Mouse (Mus musculus) gastrocnemius, postnatal 10 days (tissue): ENCODE measurements around the gene Lsamp. TPM values are rescaled to one million over a fixed set of nuclear protein-coding genes. Genes with fewer than 3 reads are reported as not detected.

Experiments used
- DNase-seq: peaks from one replicate; pipeline ENCODE4 v3.0.0; 2021; ENCODE audit warnings: mixed read lengths
- total RNA-seq, 2 experiments: library from RNA; stranded (reverse); gene quantifications; 2 replicates each; pipeline ENCODE4 v1.2.3; 2021

The Lsamp gene
- total RNA-seq, 2 experiments from 2014 or later: 1.6 to 2.6 TPM

DNA sequence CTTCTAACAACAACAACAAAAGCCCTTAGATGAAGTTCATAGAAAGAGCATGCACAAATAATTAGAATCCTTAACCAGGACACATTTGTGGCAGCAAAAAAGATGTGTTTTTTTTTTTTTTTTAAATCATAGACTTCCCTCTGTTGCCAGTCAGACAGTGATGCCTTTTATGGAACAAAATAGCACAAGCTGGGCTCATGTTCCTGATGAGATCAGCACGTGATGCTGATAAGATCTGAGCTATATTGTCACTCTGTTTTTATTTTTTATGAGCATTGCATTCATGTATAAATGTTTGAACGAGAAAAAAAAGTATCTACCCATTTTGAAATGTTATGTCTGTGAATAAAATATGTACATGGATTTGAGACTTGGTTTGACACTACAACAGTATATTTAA is 2118.0 kb downstream of the Lsamp start:
- no peak for DNase-seq

DNA sequence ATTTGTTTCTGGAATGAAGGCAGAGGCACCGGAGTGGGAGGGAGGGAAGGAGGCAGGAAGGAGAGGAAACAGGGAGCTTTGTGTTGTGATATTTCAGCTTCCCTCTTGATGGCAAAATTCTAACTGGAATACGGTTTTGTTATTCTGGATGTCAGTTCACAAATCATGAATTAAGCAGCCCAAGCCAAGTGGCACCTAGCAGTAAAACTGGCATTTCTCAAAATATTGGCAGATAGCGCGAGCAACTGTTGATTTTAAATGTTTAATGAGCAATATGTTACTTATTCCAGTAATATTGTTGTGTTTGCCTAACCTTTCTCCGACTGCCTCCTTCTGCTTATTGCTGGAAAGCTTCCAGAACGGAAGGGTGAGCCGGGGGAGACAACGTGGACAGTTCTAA is 2118.5 kb downstream of the Lsamp start:
- no peak for DNase-seq

DNA sequence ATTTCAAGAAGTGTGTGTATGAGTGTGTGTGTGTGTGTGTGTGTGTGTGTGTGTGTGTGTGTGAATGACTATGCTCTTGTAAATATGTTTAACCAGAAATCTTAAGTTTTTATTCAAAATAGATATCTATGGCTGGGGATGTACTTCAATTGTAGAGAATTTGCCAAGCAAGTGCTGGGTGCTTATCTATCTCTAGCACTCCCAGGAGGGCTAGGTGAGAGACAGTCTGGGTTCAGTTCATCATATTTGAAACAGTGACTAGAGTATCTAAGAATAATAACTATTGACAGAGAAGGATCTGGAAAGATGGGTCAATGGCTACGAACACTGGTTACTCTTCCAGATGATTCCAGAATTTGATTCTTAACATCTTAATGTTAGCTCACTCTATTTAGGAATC is 2128.1 kb downstream of the Lsamp start:
- no peak for DNase-seq

GRCm38 (mm10) chr16:42113246-42113645 is 2129.1 kb downstream of the Lsamp start:
- no peak for DNase-seq

DNA sequence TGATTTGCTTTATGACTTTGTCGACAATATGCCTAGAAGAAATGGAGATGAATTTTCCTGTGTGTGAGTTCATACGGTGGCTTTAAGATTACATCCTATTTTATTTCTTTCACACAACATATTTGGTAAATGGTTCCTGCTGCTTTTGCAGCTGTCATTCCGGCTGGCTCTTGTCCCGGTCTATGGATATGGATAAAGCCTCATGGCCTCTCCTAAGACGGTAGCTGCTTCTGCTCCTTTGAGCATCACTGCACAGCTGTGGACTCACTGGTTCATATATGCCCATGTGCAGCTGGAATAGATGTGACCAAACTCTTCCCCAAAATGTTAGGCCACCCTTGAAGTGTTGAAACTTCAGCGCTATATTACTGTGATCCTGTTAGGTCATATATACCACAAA is 2137.6 kb downstream of the Lsamp start:
- DNase-seq: no peak

DNA sequence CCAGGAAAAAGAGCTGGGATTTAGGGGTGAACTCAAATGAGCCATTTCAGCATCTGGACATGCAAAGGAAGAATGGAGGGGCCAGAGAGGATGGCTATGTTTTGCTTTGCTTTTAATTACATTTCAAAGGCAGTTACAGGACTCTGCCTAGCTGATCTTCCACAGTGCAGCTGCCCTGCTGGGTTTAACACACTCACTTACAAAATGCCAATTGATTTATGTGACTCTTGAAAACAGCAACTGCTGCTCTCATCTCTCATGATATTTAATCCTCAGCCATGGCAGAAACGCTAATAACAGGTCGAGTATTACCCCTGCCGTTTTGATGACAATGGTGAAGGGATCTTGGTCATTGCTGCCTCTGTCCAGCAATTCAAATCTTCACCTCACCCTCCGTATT is 2139.7 kb downstream of the Lsamp start:
- DNase-seq: no peak

GRCm38 (mm10) chr16:42126061-42126460 is 2141.9 kb downstream of the Lsamp start:
- no peak for DNase-seq

GRCm38 (mm10) chr16:42147164-42147563 is 2163.0 kb downstream of the Lsamp start:
- no peak for DNase-seq

DNA sequence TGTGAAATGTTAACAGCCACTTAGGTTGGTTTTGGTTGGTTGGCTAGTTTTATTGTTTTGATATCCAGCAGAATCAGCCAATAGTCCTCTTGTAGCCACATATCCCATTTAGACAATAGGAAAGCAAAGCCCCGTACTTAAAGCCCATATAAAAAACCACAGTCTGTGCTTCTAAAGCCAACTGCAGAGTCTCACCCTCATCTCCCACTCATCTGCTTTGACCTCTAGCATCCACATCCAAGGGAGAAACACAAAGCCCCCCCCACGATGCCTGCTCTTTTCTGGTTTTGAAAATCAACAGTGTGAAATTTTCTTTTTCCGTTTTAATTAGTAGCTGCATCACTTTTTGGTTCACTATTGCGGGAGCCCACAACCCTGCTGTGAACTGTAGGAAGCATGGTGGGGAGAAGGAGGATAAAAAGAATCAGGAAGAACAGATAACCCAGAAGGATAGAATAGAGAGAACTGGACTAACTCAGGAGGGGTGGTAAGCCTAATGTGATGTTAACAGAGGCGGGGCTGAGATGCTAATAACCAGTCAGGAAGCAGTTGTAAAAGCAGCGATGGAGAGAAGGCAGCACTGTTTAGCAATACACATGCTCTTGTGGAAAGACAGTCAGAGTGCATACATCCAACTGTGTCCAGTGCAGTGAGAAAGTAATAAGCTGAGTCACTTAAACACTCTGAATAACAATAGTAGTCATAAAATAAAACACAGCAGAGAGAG is 2165.2 kb downstream of the Lsamp start:
- no peak for DNase-seq

GRCm38 (mm10) chr16:42152640-42153039 is 2168.5 kb downstream of the Lsamp start:
- peak; percentile 30 for DNase-seq

GRCm38 (mm10) chr16:42157816-42158215 is 2173.7 kb downstream of the Lsamp start:
- DNase-seq: no peak

GRCm38 (mm10) chr16:42164941-42165340 is 2180.8 kb downstream of the Lsamp start:
- DNase-seq: peak; percentile 75

DNA sequence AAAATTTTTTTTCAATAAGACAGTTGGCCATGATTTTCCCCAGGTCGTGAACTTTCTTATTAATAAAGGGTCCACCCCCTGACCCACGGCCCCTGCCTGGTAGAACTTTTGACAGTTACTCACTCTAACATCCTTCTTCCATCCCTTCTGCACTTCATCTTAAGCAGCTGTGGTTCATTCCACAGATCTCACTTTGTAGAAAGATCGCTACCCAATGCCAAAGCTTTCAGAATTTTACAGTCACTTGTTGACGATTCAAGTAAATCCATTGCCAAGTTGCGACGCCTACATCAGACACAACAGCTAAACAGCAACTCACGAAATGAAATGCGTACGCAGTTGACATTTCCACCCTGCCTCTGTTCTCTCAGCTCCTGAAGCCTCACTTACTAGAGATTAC is 2184.1 kb downstream of the Lsamp start:
- no peak for DNase-seq

DNA sequence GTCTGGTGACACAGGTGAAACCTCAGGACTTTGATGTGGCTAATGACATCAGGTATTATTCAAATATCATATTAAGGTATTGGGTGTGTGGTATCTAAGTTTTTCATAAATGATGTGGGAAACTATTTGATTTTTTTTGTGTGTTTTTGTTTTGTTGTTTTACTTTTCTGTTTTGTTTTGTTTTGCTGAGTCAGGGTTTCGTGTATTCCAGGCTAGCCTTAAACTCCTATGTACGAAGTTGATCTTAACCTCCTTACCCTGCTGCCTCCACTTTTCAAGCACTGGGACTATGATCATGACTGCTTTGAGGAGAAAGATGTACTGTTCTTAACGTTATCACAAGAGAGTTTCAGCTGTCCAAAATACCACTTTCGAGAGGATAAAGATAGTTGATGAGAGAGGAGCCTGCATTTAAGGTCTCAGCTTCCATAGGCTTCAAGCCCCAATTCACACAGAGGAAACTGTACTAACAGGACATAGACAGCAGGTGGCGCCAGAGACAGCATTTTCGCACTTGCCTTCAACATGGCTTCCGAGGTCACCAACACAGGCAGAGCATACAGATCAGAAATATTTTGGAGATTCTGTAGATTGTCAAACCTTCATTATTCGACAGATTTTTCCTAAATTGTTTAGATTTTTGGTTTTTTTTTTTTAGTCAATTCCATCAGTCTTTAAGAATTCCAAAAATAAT is 2185.4 kb downstream of the Lsamp start:
- DNase-seq: peak; percentile 76

- peak; percentile 87 for DNase-seq
Observed at GRCm38 (mm10) chr16:42172476-42172875, 2188.3 kb downstream of the Lsamp start.

DNA sequence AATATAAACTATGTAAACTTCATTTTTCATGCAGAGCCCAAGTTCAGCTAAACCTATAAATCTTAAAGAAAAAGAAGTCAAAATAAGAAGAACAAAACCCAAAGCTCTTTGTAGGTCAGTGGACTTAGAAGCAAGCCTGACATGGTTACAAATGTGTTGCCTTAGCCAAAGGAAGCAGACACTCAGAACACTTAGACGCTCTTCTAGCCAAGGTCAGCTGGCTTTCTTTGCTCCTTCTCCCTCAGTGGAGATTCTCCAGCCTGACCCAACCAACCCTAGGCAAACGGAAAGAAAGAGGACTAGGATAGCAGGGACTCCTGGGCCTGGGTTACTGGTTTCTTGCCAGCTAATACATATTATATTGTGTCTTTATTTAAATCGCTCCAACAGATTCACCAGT is 2194.7 kb downstream of the Lsamp start:
- DNase-seq: no peak

DNA sequence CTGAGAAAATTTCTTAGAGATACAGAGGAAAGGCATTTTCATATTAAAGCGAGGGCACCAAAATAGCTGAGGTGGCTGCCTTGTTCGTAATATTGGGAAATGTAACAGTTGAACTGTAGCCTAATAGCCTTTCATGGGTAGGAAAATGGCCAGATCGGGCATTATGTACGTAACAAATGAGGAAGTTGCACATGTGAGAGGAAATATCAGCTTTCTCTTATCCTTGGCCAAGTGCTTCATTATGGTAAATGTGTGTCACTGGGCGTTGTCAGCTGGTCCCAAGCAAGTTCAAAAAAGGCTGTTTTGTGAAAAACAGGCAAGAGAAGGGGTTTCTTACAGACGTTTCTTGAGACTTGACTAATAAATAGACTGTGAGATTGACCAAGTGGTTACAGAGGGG is 2195.9 kb downstream of the Lsamp start:
- no peak for DNase-seq

- no peak for DNase-seq
Observed at GRCm38 (mm10) chr16:42180473-42180872, 2196.3 kb downstream of the Lsamp start.

DNA sequence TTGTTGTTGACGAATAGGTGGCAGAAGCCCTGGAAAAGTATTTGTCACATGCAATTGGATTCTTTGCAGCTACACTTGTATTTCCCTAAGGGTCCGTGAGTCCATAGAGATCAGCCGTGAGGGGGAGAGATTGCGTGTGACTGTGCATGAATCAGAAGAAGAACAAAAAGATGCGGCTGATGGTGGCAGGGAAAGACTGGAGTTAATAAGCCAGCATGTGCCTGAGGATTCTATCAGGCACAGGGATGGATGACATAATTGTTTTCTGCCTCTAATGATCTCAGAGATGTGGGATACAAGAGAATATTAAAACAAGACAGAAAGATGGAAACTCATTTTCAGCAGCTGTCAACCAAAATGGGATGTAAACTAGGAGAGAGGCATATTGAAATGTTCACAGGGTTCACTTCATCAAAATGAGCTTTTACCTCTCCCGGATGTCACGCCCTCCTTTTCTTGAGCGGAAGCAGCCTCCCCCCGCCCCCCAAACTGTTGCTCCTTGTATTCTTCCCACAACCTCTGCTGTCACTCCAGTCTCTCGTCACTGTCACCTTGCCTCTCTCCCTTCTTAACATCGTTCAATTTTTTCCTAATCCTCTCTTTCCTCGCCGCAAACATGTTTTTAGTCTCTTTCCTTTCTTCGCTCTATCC is 2205.4 kb downstream of the Lsamp start:
- no peak for DNase-seq

- peak; percentile 94 for DNase-seq
Observed at GRCm38 (mm10) chr16:42190114-42191045, 2206.2 kb downstream of the Lsamp start.
